Mouse (Mus musculus) fat pad, adult 2 months (tissue): Measurements from ENCODE around the gene Hmgb2.

Source experiments
- DNase-seq: peaks from one replicate; pipeline ENCODE4 v3.0.0-alpha.2; 2011; ENCODE audit warnings: low read depth, low spot score; ENCODE audit errors: extremely low read depth

Gene Hmgb2

GRCm38 (mm10) chr8:57552102-57553032 lies 40.7 kb downstream of the Hmgb2 start:
- DNase-seq, result no peak

GRCm38 (mm10) chr8:57560926-57561325 lies 49.2 kb downstream of the Hmgb2 start:
- no peak for DNase-seq

- no peak for DNase-seq
These were observed 51.0 kb downstream of the Hmgb2 start for GRCm38 (mm10) chr8:57562741-57563140.

GRCm38 (mm10) chr8:57563726-57564125 lies 52.0 kb downstream of the Hmgb2 start:
- DNase-seq, result no peak

GRCm38 (mm10) chr8:57565039-57565438 lies 53.3 kb downstream of the Hmgb2 start:
- no peak for DNase-seq
